Mouse (Mus musculus): ENCODE data around the gene Rab36. TPM values are rescaled to one million over a fixed set of nuclear protein-coding genes. Genes with fewer than 3 reads are reported as not detected.

The Rab36 gene
- 5.6 and 7.0 TPM in 2 replicates for polyA plus RNA-seq (2015; fragmentation: Nextera tagmentation; extraction: Ambion mirVana)

GRCm38 (mm10) chr10:75036883-75037379 lies at the start of gene Rab36:
Rab36 (plus strand) TSS chr10:75037058.
- peak; percentile 97 for ATAC-seq
- no peaks in the 10 kb centered on the region for H3K36me3 ChIP-seq
- H3K27me3 ChIP-seq (replicated peaks), result no peaks in the 10 kb centered on the region
- peak within 1 kb of the TSS; percentile 48 for H3K27ac ChIP-seq
- H3K4me2 ChIP-seq (replicated peaks), result peak within 1 kb of the TSS; percentile 66
- no peaks in the 10 kb centered on the region for H3K9me3 ChIP-seq
- peak within 1 kb of the TSS; percentile 36 for H3K4me3 ChIP-seq (replicated peaks)
- under 1% methylated on average over 36 of the region's 36 CpGs for WGBS
- peaks cover 14% of the 10 kb centered on the region for H3K4me1 ChIP-seq (replicated peaks)
- H3K9ac ChIP-seq, result peak within 1 kb of the TSS; percentile 36

GRCm38 (mm10) chr10:74987698-74988470 lies 49.0 kb upstream of the Rab36 start:
- ATAC-seq, result peak; percentile 89
- Histone ChIP-seq H3K36me3 (no peaks in the 10 kb centered on the region), H3K9me3 (no peaks in the 10 kb centered on the region), H3K4me1 (replicated peaks) (peaks cover 11% of the 10 kb centered on the region), H3K27me3 (replicated peaks) (no peaks in the 10 kb centered on the region), H3K27ac (peak overlapping the region; percentile 51; the same call in 1 of the 2 replicates), H3K4me3 (replicated peaks) (no peak overlapping the region), H3K9ac (no peak overlapping the region), H3K4me2 (replicated peaks) (peak overlapping the region; percentile 48)
- WGBS, result 39% methylated on average over 14 of the region's 14 CpGs

- H3K4me3 ChIP-seq (replicated peaks), result no peak overlapping the region
- peaks cover 11% of the 10 kb centered on the region for H3K4me1 ChIP-seq (replicated peaks)
- no peaks in the 10 kb centered on the region for H3K9me3 ChIP-seq
- WGBS, result 82% methylated on average over 4 of the region's 4 CpGs
- H3K27me3 ChIP-seq (replicated peaks), result no peaks in the 10 kb centered on the region
- H3K9ac ChIP-seq, result no peak overlapping the region
- ATAC-seq, result no peak
- H3K4me2 ChIP-seq (replicated peaks), result no peak overlapping the region
- H3K36me3 ChIP-seq, result no peaks in the 10 kb centered on the region
- H3K27ac ChIP-seq, result no peak overlapping the region
Measured at GRCm38 (mm10) chr10:74989814-74990213, 47.0 kb upstream of the Rab36 start.

DNA sequence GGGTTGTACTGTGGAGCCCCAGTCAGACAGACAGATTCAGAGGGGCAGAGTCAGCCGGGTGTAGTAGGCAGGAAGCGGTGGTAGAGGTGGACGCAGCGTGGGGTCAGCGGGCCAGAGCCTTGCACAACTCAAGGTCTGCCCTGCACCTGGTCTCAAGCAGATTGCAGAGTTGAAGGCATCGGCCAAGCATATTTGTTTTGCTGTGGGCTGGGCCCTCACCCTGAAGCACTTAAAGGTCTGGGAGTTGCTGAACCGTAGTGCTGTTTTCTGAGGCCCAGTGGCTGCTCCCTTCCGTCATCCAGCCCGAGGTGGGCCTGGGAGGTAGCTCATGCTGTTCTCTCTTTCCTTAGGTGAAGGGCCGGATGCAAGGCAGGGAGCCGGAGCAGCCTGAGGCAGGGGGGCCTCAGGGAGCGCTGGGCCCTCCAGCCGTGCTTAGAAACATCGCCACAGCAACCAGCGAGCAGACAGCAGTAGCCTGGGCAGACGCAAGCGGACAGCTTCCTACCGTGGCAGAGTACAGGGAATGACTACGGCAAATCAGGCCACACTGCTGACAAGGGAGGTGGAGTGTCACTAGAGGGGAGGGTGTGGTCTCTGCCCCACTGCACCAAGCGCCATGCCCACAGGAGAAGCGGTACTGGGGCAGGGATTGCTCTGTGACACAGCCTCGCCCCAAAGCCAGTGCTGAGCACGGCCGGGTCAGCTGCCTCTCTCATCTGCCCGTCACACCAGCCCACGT lies 46.1 kb upstream of the Rab36 start:
- no peaks in the 10 kb centered on the region for H3K9me3 ChIP-seq
- H3K9ac ChIP-seq, result no peak overlapping the region
- no peaks in the 10 kb centered on the region for H3K27me3 ChIP-seq (replicated peaks)
- H3K4me3 ChIP-seq (replicated peaks), result no peak overlapping the region
- H3K4me2 ChIP-seq (replicated peaks), result no peak overlapping the region
- WGBS, result 48% methylated on average over 26 of the region's 26 CpGs
- H3K36me3 ChIP-seq, result no peaks in the 10 kb centered on the region
- ATAC-seq, result no peak
- peaks cover 19% of the 10 kb centered on the region for H3K4me1 ChIP-seq (replicated peaks)
- no peak overlapping the region for H3K27ac ChIP-seq

DNA sequence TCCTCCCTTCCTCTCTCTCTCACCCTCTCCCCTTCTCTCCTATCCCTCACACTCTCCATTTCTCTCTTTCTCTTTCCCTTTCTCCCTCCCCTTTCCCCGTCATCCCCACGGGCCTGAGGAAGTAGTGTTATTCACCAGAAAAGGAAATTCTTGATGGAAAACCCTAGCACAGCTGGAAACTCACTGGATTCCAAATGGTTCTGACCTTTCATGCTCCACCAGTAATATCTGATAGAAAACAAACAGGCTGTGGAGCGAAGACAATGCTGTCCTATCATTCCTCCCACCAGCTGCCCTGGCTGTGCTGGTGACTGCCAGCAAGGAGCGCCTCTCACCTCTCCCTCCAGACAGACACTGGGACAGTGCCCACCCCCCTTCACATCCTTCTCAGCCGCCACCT lies 42.0 kb upstream of the Rab36 start:
- Histone ChIP-seq H3K4me1 (replicated peaks) (peaks cover 10% of the 10 kb centered on the region), H3K4me2 (replicated peaks) (peak overlapping the region; percentile 54), H3K27me3 (replicated peaks) (no peaks in the 10 kb centered on the region), H3K4me3 (replicated peaks) (no peak overlapping the region), H3K9ac (no peak overlapping the region), H3K36me3 (no peaks in the 10 kb centered on the region), H3K9me3 (no peaks in the 10 kb centered on the region), H3K27ac (no peak overlapping the region)
- WGBS, result 22% methylated on average over 5 of the region's 5 CpGs
- ATAC-seq, result peak; percentile 42; the same call in 1 of the 2 replicates

- Histone ChIP-seq H3K4me3 (replicated peaks) (0 out of 2 replicates have a peak overlapping the region, but pooled peaks have one; percentile 10), H3K36me3 (no peaks in the 10 kb centered on the region), H3K4me1 (replicated peaks) (peaks cover 10% of the 10 kb centered on the region), H3K9me3 (no peaks in the 10 kb centered on the region), H3K4me2 (replicated peaks) (peak overlapping the region; percentile 54), H3K27ac (no peak overlapping the region), H3K27me3 (replicated peaks) (no peaks in the 10 kb centered on the region), H3K9ac (no peak overlapping the region)
- ATAC-seq, result peak; percentile 41
- WGBS, result 3% methylated on average over 17 of the region's 17 CpGs
Measured at GRCm38 (mm10) chr10:74995377-74995776, 41.5 kb upstream of the Rab36 start.

DNA sequence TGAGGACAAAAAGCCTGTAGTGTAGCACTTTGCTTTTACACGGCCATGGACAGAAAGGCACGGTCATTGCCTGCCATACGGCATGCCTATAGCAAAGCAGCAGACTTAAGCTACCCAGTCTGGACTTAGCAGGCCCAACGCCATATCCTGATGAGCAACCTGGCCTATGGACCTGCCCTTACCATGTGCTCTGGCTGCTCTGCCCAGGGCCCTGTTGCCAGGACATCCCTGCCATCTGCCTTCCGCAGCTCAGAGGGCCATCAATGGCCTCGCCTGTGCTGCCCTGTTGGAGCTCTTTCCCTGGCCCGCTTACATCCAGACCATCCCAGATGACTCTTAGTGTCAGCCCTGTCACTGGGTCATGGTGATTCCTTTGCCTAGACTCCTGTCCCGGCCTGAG lies 35.5 kb upstream of the Rab36 start:
- no peak overlapping the region for H3K27ac ChIP-seq
- H3K9me3 ChIP-seq, result no peaks in the 10 kb centered on the region
- no peak overlapping the region for H3K4me3 ChIP-seq (replicated peaks)
- peaks cover 6% of the 10 kb centered on the region; the same call in 1 of the 2 replicates for H3K4me1 ChIP-seq (replicated peaks)
- H3K4me2 ChIP-seq (replicated peaks), result no peak overlapping the region
- ATAC-seq, result no peak
- no peak overlapping the region for H3K9ac ChIP-seq
- H3K36me3 ChIP-seq, result no peaks in the 10 kb centered on the region
- WGBS, result 94% methylated on average over 8 of the region's 8 CpGs
- H3K27me3 ChIP-seq (replicated peaks), result no peaks in the 10 kb centered on the region

GRCm38 (mm10) chr10:75004067-75004466 lies 32.8 kb upstream of the Rab36 start:
- Histone ChIP-seq H3K4me3 (replicated peaks) (no peak overlapping the region), H3K9ac (no peak overlapping the region), H3K9me3 (no peaks in the 10 kb centered on the region), H3K4me2 (replicated peaks) (no peak overlapping the region), H3K27ac (no peak overlapping the region), H3K27me3 (replicated peaks) (no peaks in the 10 kb centered on the region), H3K4me1 (replicated peaks) (peaks cover 6% of the 10 kb centered on the region; the same call in 1 of the 2 replicates), H3K36me3 (no peaks in the 10 kb centered on the region)
- ATAC-seq, result peak; percentile 72
- 41% methylated on average over 3 of the region's 3 CpGs for WGBS

GRCm38 (mm10) chr10:75006889-75007662 lies 29.8 kb upstream of the Rab36 start:
- Histone ChIP-seq H3K9me3 (no peaks in the 10 kb centered on the region), H3K4me2 (replicated peaks) (no peak overlapping the region), H3K27ac (no peak overlapping the region), H3K36me3 (no peaks in the 10 kb centered on the region), H3K9ac (no peak overlapping the region), H3K4me1 (replicated peaks) (peaks cover 6% of the 10 kb centered on the region; the same call in 1 of the 2 replicates), H3K27me3 (replicated peaks) (no peaks in the 10 kb centered on the region), H3K4me3 (replicated peaks) (no peak overlapping the region)
- ATAC-seq, result no peak
- 68% methylated on average over 8 of the region's 8 CpGs for WGBS

DNA sequence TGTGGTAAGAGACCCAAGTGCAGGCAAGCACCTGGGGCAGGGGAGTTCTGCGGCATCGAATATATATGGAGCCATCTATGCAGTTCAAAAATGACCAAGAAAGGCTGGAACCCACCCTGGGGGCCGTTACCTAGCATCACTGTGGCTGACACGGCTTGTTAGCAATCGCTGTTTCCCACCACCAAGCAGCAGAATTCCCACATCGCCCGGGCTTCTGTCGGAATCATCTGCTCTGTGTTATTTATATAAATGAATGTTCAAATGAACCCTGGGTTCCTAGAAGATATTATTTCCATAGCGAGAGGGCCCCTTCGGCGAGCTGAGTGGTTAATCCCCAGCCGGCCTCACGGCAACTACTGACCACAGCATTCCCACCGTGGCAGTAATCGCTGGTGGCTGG lies 26.2 kb upstream of the Rab36 start:
- H3K4me2 ChIP-seq (replicated peaks), result no peak overlapping the region
- no peaks in the 10 kb centered on the region for H3K36me3 ChIP-seq
- 87% methylated on average over 15 of the region's 15 CpGs for WGBS
- no peaks in the 10 kb centered on the region for H3K27me3 ChIP-seq (replicated peaks)
- H3K4me3 ChIP-seq (replicated peaks), result no peak overlapping the region
- H3K9ac ChIP-seq, result no peak overlapping the region
- no peaks in the 10 kb centered on the region for H3K9me3 ChIP-seq
- H3K27ac ChIP-seq, result no peak overlapping the region
- no peak for ATAC-seq
- no peaks in the 10 kb centered on the region for H3K4me1 ChIP-seq (replicated peaks)

DNA sequence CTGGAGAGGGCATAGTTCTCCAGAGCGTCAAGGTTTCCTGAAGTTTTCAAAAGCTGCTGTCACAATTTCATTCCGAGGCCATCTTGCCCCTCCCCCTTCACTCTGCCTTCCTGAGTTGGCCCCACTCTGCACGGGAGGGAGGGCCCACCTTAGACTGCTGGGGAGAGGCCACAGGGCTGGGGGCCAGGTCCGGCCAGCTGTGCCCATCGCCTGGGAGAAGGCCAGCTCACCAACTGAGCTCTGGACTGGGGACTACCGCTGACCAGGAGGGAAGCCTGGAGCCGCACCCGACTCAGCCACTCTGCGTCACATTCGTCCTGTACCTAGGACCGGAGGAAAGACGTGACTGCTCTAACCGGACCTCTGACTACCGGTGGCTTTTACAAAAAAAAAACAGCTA lies 21.4 kb upstream of the Rab36 start:
- H3K4me1 ChIP-seq (replicated peaks), result no peaks in the 10 kb centered on the region
- H3K4me2 ChIP-seq (replicated peaks), result no peak overlapping the region
- no peak for ATAC-seq
- no peaks in the 10 kb centered on the region for H3K27me3 ChIP-seq (replicated peaks)
- 67% methylated on average over 14 of the region's 14 CpGs for WGBS
- H3K27ac ChIP-seq, result no peak overlapping the region
- H3K4me3 ChIP-seq (replicated peaks), result no peak overlapping the region
- no peak overlapping the region for H3K9ac ChIP-seq
- H3K9me3 ChIP-seq, result no peaks in the 10 kb centered on the region
- H3K36me3 ChIP-seq, result no peaks in the 10 kb centered on the region

DNA sequence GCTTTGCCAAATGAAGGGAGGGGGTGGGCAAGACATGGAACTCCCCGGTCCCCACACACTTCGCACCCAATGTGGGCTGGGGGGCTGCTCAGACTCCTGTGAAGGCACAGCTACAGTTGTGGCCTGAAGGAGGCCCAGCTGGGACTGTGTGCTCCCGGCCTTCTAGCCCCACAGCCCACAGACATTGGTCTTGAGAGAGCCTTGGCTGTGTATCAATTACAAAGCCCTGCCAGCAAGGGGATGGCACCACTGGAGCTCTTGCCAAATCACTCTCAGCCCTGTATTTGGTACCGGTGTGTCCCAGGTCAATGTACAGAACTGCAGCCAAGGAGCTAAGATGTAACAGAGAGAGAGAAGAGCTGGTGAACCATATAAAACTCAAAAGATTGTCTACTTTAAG lies 20.4 kb upstream of the Rab36 start:
- no peaks in the 10 kb centered on the region for H3K9me3 ChIP-seq
- no peak overlapping the region for H3K27ac ChIP-seq
- 89% methylated on average over 4 of the region's 4 CpGs for WGBS
- no peaks in the 10 kb centered on the region for H3K36me3 ChIP-seq
- H3K4me2 ChIP-seq (replicated peaks), result no peak overlapping the region
- H3K9ac ChIP-seq, result no peak overlapping the region
- H3K27me3 ChIP-seq (replicated peaks), result no peaks in the 10 kb centered on the region
- no peak for ATAC-seq
- H3K4me3 ChIP-seq (replicated peaks), result no peak overlapping the region
- no peaks in the 10 kb centered on the region for H3K4me1 ChIP-seq (replicated peaks)

Data from intestine, embryonic 15.5 days (tissue).